Mouse (Mus musculus): ENCODE results near the gene Lat2. TPM values are rescaled to one million over a fixed set of nuclear protein-coding genes. Genes with fewer than 3 reads are reported as not detected.

The Lat2 gene
- polyA plus RNA-seq, 1 experiment from 2014 or later = 0.65 TPM

GRCm38 (mm10) chr5:134638461-134639268 lies 23.8 kb upstream of the Lat2 start:
- POLR2A ChIA-PET = no interaction called here
- DNase-seq (ENCODE audit: low read depth, low spot score) (no peak), ATAC-seq (peak; percentile 45)
- H3K27me3 ChIP-seq = no peaks in the 10 kb centered on the region
- in situ Hi-C loops (cut with MboI; ENCODE audit: low pct_unique_long_range_greater_than_20kb) = no loop called here
- no peak for TF ChIP-seq CTCF (IDR thresholded peaks at IDR 0.05)
- CTCF ChIA-PET = no interaction called here

DNA sequence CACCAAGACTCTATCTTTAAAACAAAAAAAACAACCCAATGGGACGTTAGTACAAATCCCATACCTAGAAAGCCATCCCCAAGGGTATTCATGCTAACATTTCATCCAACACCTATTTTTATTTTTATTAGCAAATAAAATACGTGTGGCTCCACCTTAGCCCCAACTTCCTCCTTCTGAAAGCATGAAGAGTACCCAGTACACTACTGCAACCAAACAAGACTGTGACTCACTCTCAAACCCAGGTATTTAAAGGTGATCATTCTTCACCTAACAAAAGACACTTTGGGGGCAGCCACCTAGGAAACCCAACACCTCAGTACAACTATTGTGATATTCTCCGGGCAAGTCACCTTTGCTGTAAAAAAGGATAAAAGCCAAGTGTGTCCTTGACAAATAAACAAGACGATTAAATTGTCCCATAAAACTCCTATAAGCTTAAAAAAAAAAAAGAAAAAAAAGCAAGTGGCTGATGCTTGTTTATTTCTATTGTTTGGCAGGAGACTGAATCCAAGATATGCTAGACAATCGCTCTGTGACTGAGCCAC lies 23.1 kb upstream of the Lat2 start:
- no peaks in the 10 kb centered on the region for H3K27me3 ChIP-seq
- no peak for DNase-seq (ENCODE audit: low read depth, low spot score)
- in situ Hi-C loops (cut with MboI; ENCODE audit: low pct_unique_long_range_greater_than_20kb) = no loop called here
- ChIA-PET POLR2A (no interaction called here), CTCF (no interaction called here)
- no peak for ATAC-seq
- TF ChIP-seq CTCF (IDR thresholded peaks at IDR 0.05) = no peak

- DNase-seq (ENCODE audit: low read depth, low spot score) = no peak
- H3K27me3 ChIP-seq = no peaks in the 10 kb centered on the region
- no peak for TF ChIP-seq CTCF (IDR thresholded peaks at IDR 0.05)
- ChIA-PET POLR2A (no interaction called here), CTCF (interaction anchor here (1.3 kb wide), 1 partner anchor 10 kb away, joined by 4 read pairs; no protein-coding TSS in a partner anchor)
- peak; percentile 25 for ATAC-seq
- in situ Hi-C loops (cut with MboI; ENCODE audit: low pct_unique_long_range_greater_than_20kb) = no loop called here
Measured at GRCm38 (mm10) chr5:134632841-134633240, 18.0 kb upstream of the Lat2 start.

- DNase-seq (ENCODE audit: low read depth, low spot score) (no peak), ATAC-seq (no peak)
- no peaks in the 10 kb centered on the region for H3K27me3 ChIP-seq
- CTCF ChIA-PET = interaction anchor here (1.0 kb wide), 2 partner anchors 12 to 24 kb away, joined by 3 to 4 read pairs; no protein-coding TSS in a partner anchor
- TF ChIP-seq CTCF (IDR thresholded peaks at IDR 0.05) = no peak
- in situ Hi-C loops (cut with MboI; ENCODE audit: low pct_unique_long_range_greater_than_20kb) = no loop called here
- POLR2A ChIA-PET = interaction anchor here (0.6 kb wide), 2 partner anchors 10 to 89 kb away, joined by 3 read pairs; no protein-coding TSS in a partner anchor
Measured at GRCm38 (mm10) chr5:134630835-134631234, 16.0 kb upstream of the Lat2 start.

GRCm38 (mm10) chr5:134629508-134629907 lies 14.7 kb upstream of the Lat2 start:
- ChIA-PET CTCF (interaction anchor here (1.6 kb wide), 1 partner anchor 9 kb away, joined by 5 read pairs; no protein-coding TSS in a partner anchor), POLR2A (no interaction called here)
- no peak for DNase-seq (ENCODE audit: low read depth, low spot score)
- no peak for TF ChIP-seq CTCF (IDR thresholded peaks at IDR 0.05)
- ATAC-seq = peak; percentile 52
- no peaks in the 10 kb centered on the region for H3K27me3 ChIP-seq
- in situ Hi-C loops (cut with MboI; ENCODE audit: low pct_unique_long_range_greater_than_20kb) = no loop called here

GRCm38 (mm10) chr5:134622069-134622468 lies 7.2 kb upstream of the Lat2 start:
- H3K27me3 ChIP-seq = no peaks in the 10 kb centered on the region
- ChIA-PET CTCF (interaction anchor here (1.3 kb wide), 1 partner anchor 67 kb away, joined by 3 read pairs; the partner anchor contains the start of gene Limk1), POLR2A (no interaction called here)
- in situ Hi-C loops (cut with MboI; ENCODE audit: low pct_unique_long_range_greater_than_20kb) = no loop called here
- TF ChIP-seq CTCF (IDR thresholded peaks at IDR 0.05) = no peak
- no peak for DNase-seq (ENCODE audit: low read depth, low spot score)
- ATAC-seq = no peak

GRCm38 (mm10) chr5:134621099-134621640 lies 6.3 kb upstream of the Lat2 start:
- ChIA-PET CTCF (interaction anchor here (0.9 to 1.7 kb wide), 4 partner anchors 9 to 128 kb away, joined by 3 to 5 read pairs (median 4); no protein-coding TSS in a partner anchor), POLR2A (interaction anchor here (0.7 to 1.1 kb wide), 2 partner anchors 10 to 15 kb away, joined by 3 read pairs; no protein-coding TSS in a partner anchor)
- no peak for TF ChIP-seq CTCF (IDR thresholded peaks at IDR 0.05)
- in situ Hi-C loops (cut with MboI; ENCODE audit: low pct_unique_long_range_greater_than_20kb) = no loop called here
- DNase-seq (ENCODE audit: low read depth, low spot score) (no peak), ATAC-seq (no peak)
- H3K27me3 ChIP-seq = no peaks in the 10 kb centered on the region

- no peak for TF ChIP-seq CTCF (IDR thresholded peaks at IDR 0.05)
- no peaks in the 10 kb centered on the region for H3K27me3 ChIP-seq
- CTCF ChIA-PET = interaction anchor here (0.9 to 4.1 kb wide), 7 partner anchors 9 to 127 kb away, joined by 3 to 30 read pairs (median 4); no protein-coding TSS in a partner anchor
- in situ Hi-C loops (cut with MboI; ENCODE audit: low pct_unique_long_range_greater_than_20kb) = no loop called here
- DNase-seq (ENCODE audit: low read depth, low spot score) (no peak), ATAC-seq (no peak)
- POLR2A ChIA-PET = interaction anchor here (0.7 to 1.1 kb wide), 2 partner anchors 11 to 14 kb away, joined by 3 read pairs; no protein-coding TSS in a partner anchor
Measured at GRCm38 (mm10) chr5:134620457-134620856, 5.6 kb upstream of the Lat2 start.

DNA sequence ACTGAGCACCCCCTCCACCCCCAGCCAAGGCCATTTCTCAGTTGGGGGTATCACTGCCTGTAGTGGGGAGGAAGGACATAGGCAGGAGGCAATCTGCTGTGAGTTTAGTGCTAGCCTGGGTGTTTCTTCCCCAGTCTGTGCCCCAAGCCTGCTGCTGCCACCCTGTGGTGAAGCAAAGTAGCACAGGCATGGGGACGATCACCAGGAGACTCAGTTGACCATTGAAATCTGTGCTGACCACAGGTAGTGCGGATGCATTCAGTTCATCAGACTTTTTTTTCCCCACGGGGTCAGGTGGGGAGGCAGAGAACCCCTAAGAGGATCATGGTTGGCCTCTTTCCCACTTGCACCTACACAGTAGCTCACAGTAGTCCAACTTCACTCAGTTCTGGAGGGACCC lies 2.2 kb upstream of the Lat2 start:
- POLR2A ChIA-PET = interaction anchor here (0.5 to 1.2 kb wide), 3 partner anchors 13 to 108 kb away, joined by 3 read pairs; no protein-coding TSS in a partner anchor
- CTCF ChIA-PET = interaction anchor here (0.6 to 4.1 kb wide), 13 partner anchors 9 to 121 kb away, joined by 3 to 30 read pairs (median 5); no protein-coding TSS in a partner anchor

DNA sequence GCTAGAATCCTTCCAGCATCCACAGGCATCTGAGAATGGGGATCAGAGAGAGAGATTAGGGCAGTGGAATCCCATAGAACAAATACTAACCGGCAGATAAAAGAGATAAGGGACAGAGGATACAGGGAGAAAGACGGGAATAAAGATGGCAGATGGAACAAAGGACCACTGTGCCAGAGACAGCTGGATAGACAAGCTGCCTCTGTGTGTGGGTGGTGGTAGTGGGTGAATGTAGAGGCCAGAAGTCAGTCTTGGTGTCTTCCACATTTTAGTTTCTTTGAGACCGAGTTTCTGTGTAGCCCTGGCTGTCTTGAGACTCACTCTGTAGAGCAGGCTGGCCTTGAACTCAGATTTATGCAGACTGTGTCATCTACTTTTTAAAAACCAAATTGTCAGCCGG lies 955 bp upstream of the Lat2 start:
- POLR2A ChIA-PET = interaction anchor here (1.1 kb wide), 1 partner anchor 85 kb away, joined by 3 read pairs; no protein-coding TSS in a partner anchor
- DNase-seq (ENCODE audit: low read depth, low spot score) (no peak), ATAC-seq (no peak)
- CTCF ChIA-PET = no interaction called here
- TF ChIP-seq CTCF (IDR thresholded peaks at IDR 0.05) = no peak
- in situ Hi-C loops (cut with MboI; ENCODE audit: low pct_unique_long_range_greater_than_20kb) = no loop called here
- H3K27me3 ChIP-seq = no peaks in the 10 kb centered on the region

More for the DNA sequence above, 2.2 kb upstream of the Lat2 start:
- no peaks in the 10 kb centered on the region for H3K27me3 ChIP-seq
- ATAC-seq (no peak), DNase-seq (ENCODE audit: low read depth, low spot score) (no peak)
- TF ChIP-seq CTCF (IDR thresholded peaks at IDR 0.05) = peak; percentile 89
- in situ Hi-C loops (cut with MboI; ENCODE audit: low pct_unique_long_range_greater_than_20kb) = no loop called here
